ENCODE assay signal across 19 mouse cellular contexts in genomic region chr14:117673541-117673940, GRCm38 (mm10).
DNase-seq lines count a peak whose midpoint lies in the region; ATAC-seq and TF ChIP-seq lines count a peak whose summit lies in the region.
"Had no signal": no experiment of that assay in that cellular context is flagged by ENCODE, and none has a peak within 500 bp of the region (broad histone marks: within the 10 kb centered on the region; RNA-seq: fewer than 3 reads in every experiment).

No protein-coding gene starts in this region.

- TF ChIP-seq POLR2A in kidney, adult 2 months (IDR thresholded peaks at IDR 0.05; ENCODE audit: low read depth, low read length) = no peak

- H3K4me3 ChIP-seq in kidney, adult 2 months (ENCODE audit: insufficient read depth, low read depth, low read length) = no peak overlapping the region
- H3K4me3 ChIP-seq in kidney, embryonic 16.5 days (ENCODE audit: low read length) = no peak overlapping the region

- no peak for ATAC-seq in kidney, embryonic 16.5 days (ENCODE audit: low FRiP score, low TSS enrichment)
- ATAC-seq: activated CD4-positive, CD25-positive, alpha-beta regulatory T cell, adult 4 months; CD4-positive, CD25-positive, alpha-beta regulatory T cell, adult 4 months had no signal

- no peak overlapping the region for H3K9ac ChIP-seq in kidney, embryonic 16.5 days (replicated peaks; ENCODE audit: low read length)

- WGBS in kidney, adult 2 months = 71% methylated on average over 7 of the region's 7 CpGs
- WGBS in kidney, embryonic 16.5 days = 87% methylated on average over 7 of the region's 7 CpGs

- H3K4me1 ChIP-seq in kidney, adult 2 months (ENCODE audit: control insufficient read depth, insufficient read depth, low read length) = peaks cover 2% of the 10 kb centered on the region; the same call in 1 of the 2 replicates
- peaks cover 6% of the 10 kb centered on the region for H3K4me1 ChIP-seq in kidney, embryonic 16.5 days (ENCODE audit: insufficient read depth, low read length)

- H3K27me3 ChIP-seq in kidney, adult 2 months (replicated peaks; ENCODE audit: control insufficient read depth, insufficient read depth, low read length) = no peaks in the 10 kb centered on the region
- no peaks in the 10 kb centered on the region for H3K27me3 ChIP-seq in kidney, embryonic 16.5 days (ENCODE audit: insufficient read depth, low read length)
- H3K27me3 ChIP-seq: CH12.LX, Patski had no signal

- H3K36me3 ChIP-seq in kidney, adult 2 months (ENCODE audit: control insufficient read depth, insufficient read depth, low read length) = no peaks in the 10 kb centered on the region
- H3K36me3 ChIP-seq in kidney, embryonic 16.5 days (ENCODE audit: insufficient read depth, low read length) = no peaks in the 10 kb centered on the region
- H3K36me3 ChIP-seq: G1E had no signal

- H3K9me3 ChIP-seq in kidney, embryonic 16.5 days (ENCODE audit: low read length) = no peaks in the 10 kb centered on the region

- no peak for TF ChIP-seq CTCF in kidney, adult 2 months (conservative IDR thresholded peaks at IDR 0.05; ENCODE audit: insufficient read depth, insufficient read length, low read depth, low read length)

- peak; percentile 58 for DNase-seq in kidney, adult 2 months
- no peak for DNase-seq in kidney, postnatal 36 days
- DNase-seq in kidney, adult 9 months = peak; percentile 52
- DNase-seq: adrenal gland, adult 2 months; adrenal gland, adult 8-10 months; adrenal gland, postnatal 10 days; adrenal gland, postnatal 14 days; adrenal gland, postnatal 25 days; adrenal gland, postnatal 36 days; B cell, adult 2 months; cerebellum, adult 11 months; cerebellum, adult 11-12 months; cerebellum, adult 18-20 months had no signal

- no peak overlapping the region for H3K27ac ChIP-seq in kidney, adult 2 months (ENCODE audit: insufficient read depth, low read depth, low read length)
- H3K27ac ChIP-seq in kidney, embryonic 16.5 days (ENCODE audit: low read length) = no peak overlapping the region

- H3K4me2 ChIP-seq in kidney, embryonic 16.5 days (replicated peaks; ENCODE audit: low read depth, low read length) = no peak overlapping the region

Comparison
In these comparisons a context has a peak if more than half of its experiments do, and no peak if none do; other contexts are left out.
1. DNase-seq: peak in kidney, adult 2 months (single experiment) and kidney, adult 9 months (single experiment); none in kidney, postnatal 36 days (0 of 2).